Mouse (Mus musculus): ENCODE data around the gene Ptprm.

Gene Ptprm

DNA sequence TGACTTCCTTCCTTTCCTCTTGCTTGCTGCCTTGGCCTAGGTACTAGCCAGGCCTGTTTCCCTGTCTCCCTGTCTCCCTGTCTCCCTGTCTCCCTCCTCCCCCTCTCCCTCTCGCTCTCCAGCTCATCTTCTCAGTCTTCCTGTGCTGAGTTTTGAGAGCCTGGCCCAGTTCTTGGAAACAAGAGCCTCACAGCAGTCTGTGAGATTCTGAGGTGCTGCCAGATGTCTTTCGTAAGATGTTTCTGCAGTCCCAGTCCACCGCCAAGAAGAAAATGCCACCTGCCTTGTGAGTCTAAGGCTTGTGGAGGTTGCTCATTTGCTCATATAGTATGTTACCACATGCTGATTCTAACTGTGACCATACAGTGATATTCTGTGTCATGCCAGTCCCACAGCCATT, 572.3 kb downstream of the Ptprm start:
- DNase-seq (ENCODE audit: low read depth, low spot score): no peak

DNA sequence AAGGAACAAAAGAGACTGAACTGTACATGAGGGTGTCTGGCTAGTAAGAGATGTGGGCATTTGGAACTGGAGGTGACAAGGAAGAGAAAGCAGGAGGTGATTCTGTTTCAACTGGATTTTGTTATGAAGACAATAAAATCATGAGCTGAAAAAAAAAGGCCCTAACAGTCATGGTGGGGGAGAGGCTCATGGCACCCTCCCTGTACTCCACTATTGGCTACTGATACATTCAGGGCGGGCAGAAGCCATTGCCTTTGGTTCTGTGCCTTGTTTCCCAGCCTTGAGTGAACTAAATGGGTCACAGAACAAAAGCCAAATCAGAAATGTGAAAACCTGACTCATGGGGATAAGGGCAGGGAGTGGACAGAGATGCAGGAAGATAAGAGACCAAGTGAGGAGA, 575.2 kb downstream of the Ptprm start:
- DNase-seq (ENCODE audit: low read depth, low spot score): no peak

DNA sequence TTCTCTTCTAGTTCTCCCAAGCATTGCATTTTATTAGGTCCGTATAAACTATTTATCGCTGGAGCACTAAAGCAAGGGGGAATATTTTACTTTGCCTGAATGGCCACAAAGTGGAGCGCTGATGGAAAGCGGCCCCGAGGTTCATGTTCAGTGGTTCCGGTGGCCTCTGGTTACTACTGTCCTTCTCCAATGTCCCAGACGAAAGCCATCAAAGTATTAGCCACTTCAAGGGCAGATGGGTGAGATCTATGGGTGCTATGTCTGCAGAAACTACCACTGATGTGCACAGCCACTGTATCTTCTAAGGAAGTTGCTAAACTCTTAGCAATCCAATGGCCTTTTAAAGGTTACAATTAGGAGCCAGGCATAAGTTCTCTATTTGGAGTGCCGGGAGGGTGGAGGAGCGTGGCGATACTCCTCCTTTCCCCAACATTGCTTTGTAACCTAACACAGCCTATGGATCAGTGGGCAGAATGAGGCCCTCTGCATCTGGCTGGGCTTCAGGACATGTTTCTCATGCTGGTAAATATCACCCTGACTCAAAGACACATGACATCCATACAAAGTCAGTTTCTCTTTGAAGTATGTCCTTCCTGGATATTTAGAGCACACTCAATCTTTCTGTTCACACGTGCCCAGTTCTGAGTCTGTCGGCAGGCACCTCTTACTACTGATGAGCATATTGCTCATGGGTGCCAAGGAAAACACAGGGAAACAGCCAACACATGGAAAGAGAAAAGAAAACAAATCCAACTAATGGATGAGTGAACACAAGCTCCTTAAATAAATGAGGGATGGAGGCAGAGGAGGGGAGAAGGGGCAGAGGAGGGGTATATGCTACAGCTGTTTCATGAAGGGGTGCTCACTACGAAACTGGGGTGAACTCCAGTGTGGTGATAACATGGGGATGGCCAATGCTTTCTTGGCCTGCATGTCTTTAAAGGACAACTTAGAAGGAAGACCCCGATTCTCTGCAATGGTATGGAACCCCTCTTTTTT, 584.6 kb downstream of the Ptprm start:
- DNase-seq (ENCODE audit: low read depth, low spot score): no peak

DNA sequence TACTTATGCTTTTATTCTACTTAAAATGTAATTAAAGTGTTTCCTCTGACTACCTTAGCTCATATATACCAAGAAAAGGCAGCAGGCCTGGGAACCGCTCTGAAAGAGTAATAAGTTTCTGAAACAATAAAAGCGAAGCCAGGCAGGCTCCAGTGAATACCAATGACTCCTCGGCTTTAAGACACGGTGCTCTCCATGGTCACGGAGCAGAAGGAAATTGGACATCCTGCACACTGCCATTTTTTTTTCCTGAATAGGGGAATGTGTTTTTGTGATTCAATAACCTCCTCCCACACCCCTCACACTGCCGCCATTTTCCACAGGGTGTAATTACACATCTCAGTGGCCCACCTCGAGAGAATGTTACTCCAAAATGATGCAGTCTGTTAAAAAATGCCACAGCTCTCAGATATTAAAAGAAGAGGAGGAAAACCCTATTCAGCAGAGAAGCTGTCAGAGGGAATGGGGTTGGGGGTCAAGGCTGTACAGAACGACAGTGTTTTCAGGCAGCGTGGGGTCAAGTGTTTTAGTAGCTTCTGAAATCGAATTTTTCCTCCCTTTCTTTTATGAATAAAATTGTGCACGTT, 585.5 kb downstream of the Ptprm start:
- no peak for DNase-seq (ENCODE audit: low read depth, low spot score)

DNA sequence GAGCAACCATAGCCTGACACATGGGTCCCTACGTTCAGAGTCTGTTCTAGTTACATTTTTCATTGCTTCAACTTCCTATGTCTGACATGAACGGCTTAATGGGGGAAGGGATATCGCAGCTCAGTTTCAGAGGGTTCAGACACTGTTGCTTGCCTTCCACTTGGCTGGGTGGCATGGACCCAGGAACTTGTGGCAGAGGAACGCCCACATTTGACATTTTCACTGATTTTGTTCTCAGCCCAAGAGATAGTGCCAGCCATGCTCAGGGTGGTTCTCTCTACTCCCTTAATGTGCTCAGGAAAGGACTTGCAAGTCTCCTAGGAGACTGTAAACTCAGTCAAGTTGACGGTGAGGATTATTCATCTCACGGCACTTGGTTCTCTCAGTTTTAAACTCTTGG, 588.1 kb downstream of the Ptprm start:
- DNase-seq (ENCODE audit: low read depth, low spot score): no peak

DNA sequence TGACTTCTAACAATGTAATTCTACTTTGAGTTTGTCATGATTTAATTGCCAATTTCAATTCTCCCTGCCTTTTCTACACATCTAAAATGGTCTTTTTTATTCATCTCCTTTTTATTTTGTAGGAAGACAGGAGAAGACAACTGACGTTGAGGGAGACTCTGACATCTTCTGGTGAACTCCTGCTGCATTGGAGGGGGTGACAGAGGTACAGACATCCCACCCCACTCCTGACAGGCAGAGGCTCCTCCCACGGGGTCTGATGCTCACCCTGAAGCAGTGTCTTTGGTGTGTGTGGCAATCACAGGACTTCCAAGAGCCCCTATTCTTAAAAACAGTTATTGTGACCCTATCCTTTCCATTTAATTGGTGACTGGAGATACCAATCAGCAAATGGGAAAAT, 589.8 kb downstream of the Ptprm start:
- no peak for DNase-seq (ENCODE audit: low read depth, low spot score)

DNA sequence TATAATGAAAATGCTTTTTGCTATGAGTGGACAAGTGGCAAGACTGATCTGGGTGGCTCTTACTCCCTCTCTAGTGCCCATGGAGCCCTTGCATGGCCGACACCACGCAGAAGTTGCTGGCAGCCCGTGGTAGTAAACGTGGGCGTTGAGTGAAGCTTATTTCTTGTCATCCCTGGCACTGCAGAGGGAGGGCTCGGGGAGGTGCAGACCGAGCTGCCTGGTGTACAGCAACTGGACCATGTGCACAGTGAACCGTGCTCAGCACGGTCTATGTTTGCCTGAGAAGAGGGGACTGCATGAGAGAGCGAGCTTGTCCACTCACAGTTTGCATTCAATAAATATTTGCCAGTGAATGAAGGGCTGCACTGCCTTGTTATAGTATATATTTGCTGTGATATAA, 591.5 kb downstream of the Ptprm start:
- no peak for DNase-seq (ENCODE audit: low read depth, low spot score)

DNA sequence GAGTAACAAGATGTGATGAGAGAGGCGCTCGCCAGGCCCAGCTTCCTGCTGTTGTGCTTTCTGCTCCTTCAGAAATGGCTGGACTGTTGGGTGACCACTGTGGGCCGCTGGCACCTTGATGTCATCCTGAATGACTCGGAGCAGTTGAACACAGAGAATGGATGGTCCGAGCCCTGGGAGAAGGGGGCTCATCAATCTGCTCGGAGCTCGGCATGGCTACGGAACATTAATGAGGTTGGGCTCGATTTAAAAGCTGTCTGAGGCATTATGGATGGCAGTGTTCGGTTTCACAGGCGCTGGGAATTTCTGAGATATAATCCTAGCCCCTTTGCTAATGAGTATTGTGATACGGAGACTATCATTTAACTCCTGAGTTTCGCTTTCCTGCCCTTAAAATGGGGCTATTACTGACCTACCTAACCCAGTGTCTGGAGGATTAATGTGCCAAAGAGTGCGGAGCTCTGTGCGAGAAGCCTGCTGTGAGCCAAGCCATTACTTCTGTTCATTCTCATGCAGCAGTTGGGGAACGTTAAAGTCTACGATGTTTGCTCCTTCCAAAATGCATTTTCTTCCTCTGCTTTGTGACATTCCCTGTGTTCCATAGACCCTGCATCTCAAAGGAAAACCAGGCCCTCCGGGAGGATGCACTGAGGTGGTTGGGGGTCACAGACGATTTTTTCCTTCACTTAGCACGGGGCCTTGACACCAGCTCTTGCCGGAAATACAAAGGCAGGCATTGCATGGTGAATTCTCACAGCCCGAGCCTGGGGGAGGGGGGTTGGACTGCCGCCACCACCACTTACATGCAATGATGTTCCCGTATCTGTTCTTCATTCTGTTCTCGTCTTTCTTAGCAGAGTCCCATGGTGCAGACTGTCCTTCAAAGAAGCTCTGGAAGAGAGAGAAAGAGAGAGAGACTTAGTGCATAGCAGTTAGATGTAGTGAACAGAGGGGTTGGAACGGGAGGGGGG, 592.6 kb downstream of the Ptprm start:
- no peak for DNase-seq (ENCODE audit: low read depth, low spot score)

DNA sequence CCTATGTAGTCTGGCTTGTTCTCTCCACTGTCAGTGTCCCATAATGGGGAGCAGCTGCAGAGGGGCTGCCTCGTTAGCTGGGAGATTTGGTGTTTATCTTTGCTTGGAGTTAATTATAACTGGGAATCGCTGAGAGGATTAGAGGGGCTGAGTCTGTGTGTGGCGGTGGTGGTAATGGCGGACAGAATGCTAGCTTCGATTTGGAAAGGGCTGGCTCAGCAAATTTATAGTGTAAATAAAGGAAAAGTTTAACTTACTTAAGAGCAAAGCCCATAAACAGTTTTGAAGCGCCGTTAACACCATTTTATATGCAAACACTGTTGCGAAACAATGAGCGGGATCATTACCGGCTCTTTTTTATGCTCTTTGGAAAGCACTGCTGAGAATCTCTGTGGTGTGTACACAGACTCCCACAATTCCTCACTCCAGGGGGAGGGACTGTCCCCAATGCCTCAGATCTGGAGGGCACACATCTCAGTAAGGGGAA, 597.2 kb downstream of the Ptprm start:
- DNase-seq (ENCODE audit: low read depth, low spot score): no peak

DNA sequence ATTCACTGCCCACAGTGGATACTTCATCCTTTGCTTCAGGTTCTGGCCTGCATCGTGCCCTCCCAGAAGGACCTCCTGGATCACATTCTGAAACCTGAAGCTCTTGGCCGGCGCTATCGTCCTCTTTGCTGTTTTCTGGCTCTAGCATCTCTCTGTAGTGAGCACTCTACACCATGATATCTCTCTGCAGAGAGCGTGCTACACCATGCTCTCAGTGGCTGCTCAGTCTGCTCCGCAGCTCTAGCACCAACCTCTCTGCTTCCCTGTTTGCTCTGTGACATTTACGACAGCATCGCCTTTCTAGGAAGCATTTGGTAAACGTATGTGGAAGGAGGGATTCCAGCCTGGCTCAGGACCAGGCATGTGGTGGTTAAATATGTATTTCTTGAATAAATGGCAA, 597.8 kb downstream of the Ptprm start:
- no peak for DNase-seq (ENCODE audit: low read depth, low spot score)

DNA sequence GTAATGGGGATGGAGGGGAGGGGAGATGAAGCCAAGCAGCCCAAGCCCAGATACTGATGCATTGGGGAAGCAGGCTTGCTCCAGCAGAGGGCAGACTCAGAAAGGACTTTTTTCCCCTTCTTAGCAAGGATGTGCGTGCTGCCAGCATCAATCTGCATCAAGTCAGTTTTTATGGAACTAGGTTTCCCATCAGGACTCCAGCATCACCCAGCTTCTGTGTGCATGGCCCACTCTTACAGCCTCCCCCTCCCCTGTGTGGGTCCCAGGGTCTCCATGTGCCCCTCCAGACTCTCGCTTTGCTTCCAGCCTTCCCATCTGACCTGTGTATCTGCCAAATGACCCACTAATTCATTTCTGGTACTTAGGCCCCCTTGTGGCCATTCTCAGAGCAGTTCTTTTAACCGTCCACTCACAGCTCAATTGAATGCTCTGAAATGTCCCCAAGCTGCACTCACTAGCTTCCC, 599.0 kb downstream of the Ptprm start:
- DNase-seq (ENCODE audit: low read depth, low spot score): no peak

DNA sequence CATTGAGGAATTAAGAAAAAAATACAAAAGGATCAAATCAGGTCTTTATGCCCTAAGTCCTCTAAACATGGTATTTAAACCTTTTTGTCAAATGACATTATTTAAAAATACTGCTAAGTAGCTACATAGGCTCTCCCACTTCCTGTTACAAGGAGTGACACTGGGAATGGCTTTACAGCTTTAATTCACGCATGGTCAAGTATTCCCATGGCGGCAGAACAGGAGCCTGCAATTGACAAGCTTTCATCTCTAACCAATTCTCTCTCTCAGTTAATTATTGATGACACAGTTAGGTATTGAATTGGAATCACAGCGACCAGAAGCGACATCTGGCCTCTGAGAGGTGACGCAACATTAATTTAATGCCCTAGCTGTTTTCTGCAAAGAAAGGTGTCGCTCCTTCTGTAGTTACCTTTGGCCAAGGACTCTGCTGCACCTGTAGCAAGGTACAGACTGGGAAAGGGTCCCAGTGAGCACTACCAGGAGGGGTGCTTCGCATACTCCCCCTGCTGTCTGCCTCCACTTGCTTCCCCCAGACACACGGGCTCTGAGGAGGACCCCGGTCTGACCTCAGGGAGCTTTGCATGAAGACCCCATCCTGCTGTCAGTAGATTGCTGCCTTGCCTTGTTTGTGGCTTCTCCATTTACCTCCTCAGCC, 599.9 kb downstream of the Ptprm start:
- no peak for DNase-seq (ENCODE audit: low read depth, low spot score)

DNA sequence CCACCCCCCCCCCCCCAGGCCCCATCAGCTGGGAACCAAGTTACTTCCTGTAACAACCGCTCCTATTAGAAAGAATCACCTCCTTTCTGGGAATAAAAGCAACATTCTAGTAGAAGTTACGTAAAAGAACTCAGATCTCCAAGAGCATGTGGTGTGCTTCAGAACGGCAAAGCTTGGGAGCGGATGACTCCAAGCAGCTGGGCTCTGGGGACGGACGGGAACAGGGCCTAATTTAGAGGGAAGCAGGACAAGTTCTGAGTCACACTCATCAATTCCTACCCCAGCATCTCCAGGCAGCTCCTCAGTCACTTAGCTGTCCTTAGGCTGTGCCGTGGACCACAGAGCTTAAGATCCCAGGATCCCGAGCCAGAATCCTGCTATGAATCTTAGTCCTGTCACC, 602.5 kb downstream of the Ptprm start:
- DNase-seq (ENCODE audit: low read depth, low spot score): no peak

DNA sequence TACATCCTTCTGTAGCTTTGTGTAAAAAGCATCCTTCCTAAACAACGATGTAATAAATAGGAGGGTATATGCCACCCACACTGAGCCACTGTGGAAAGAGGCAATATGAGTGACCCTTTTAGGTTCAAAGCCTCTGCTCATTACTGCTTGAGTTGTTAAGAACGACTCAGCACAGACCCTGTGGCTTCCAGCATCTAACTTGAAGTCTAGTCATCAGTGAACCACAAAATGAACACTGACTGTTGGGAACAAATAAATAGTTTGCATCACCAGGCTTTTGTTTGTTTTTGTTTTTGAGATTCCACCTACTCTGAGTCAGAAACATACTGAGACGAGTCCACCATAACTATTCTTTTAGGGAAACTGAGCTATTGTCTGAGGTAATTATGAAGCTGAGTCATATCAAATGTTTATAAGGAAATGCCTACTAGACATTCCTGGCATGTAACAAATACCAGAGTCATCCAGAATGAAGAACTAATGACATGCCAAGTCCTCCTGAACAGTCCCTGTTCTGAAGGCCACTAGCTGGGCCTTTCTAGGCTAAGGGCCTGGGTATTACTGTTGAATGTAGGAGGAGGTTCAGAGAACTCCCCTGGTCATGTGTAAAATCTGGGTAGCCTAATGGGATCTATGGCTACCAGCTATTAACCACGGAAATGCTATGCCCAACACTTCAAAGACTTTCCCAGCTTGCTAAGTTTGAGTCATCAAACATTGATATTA, 603.6 kb downstream of the Ptprm start:
- no peak for DNase-seq (ENCODE audit: low read depth, low spot score)

DNA sequence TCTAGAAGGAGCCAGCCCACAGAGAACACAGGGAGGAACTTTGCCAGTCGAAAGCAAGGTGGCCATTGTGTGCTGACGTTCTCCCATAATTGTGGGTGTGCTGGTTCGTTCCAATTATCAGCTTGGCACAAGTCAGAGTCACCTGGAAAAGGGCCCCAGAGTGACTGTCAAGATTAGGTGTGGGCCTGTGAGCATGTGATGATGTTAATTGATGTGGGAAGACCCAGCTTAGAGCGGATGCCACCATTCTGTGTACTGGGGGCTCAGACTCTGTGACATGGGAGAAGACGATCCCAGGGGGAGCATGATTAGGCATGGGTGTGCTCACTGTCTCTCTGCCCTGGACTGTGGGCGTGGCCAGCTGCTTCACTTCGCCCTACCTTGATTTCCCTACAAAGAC, 604.3 kb downstream of the Ptprm start:
- no peak for DNase-seq (ENCODE audit: low read depth, low spot score)

DNA sequence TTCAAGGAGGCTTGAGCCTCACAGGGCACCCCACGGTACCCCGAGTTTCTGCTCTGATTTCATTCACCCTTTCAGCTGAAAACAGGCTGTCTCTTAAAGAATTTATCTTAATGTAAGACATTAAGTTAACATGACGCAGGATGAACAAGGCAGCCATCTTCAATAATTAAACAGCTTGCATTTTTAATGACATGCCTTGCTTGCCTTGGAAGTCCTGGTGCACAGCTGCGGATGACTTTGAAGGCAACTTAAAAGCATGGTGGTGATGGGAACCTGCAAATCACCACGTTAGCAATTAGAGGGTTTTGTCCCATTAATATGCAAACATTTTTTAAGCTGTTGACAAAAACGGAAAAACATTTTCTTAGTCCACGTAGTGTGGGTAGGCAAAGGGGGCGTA, 607.8 kb downstream of the Ptprm start:
- no peak for DNase-seq (ENCODE audit: low read depth, low spot score)

DNA sequence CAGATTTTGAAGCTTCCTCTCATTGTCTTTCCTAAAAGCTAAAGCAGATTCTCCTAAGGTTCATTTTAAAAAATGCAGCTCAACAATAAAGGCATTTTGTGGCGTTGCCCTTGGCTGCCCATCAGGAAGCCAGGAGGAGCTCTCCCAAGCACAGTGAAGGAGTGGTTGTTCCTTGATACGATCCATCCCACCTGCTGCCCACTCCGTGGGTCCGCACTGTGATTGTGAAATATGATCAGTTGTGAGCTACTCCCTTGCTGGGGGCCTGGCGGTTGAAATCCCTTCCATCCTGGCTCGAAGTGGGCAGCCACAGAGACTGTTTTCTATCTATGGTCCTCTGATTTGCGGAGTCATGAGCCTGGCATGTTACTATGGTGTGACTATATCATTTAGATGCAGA, 610.9 kb downstream of the Ptprm start:
- no peak for DNase-seq (ENCODE audit: low read depth, low spot score)

DNA sequence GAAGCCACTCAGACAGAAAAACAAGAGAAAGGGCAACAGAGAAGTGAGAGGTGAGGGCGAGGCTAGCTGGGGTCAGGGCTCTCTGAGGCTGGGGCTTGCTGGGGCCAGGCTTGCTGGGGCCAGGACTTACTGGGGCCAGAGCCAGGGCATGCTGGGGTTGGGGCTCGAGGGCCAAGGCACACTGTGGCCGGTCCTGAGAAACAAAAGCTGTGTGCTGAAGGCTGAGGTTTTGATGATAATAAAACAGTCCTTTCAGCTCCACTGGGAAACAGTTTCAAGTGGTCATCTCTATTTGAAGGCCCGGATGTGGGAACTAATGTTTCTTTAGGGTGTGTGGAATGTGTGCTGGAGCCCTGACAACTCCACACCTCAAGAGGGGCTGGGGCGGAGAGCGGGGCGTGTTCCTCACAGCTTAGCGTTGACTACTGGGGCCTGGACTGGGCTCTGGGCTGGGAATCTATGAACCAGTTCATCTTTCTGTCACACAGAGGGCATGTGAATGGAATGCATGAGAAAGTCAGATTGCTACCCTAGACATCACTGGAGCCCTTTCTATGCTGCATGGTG, 615.4 kb downstream of the Ptprm start:
- no peak for DNase-seq (ENCODE audit: low read depth, low spot score)

DNA sequence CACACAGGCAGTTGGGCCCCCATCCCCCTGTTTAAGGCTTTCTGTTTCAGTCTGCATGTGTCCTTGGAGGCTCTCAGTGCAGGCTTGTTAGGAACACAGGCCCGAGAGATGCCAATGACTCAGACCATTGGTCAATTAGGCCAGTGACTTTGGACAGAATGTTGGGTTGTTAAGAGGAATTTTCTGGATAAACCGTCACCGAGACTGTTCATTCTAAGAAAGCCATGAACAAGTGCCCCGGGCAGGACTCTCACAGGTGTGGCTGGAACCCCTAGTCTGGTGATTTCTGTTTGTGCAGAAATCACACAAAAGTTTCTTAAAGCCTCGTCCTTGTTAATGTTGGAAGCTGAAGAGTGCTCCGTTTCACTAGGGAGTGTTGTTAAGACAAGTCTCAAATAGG, 615.9 kb downstream of the Ptprm start:
- DNase-seq (ENCODE audit: low read depth, low spot score): no peak

DNA sequence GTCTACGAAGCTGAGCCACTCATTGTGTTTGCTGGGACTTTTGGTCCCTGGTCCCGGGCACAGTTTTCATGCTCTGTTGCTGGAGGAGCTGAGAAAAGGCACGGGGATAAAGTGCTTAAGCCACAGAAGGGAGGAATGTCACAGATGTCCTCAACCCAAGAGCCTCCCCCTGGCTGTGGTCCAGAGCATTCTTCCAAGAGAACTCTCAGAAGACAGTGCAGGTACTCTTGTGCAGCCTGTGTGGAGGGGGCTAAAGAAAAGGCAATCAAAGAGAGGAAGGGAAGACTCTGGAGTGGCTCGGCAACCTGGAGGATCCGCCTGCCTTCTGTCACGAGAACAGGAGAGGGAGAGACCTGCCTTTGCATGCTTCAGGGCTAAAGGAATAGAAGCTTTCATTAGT, 617.8 kb downstream of the Ptprm start:
- no peak for DNase-seq (ENCODE audit: low read depth, low spot score)
